Mouse (Mus musculus) kidney, embryonic 16.5 days (tissue): ENCODE measurements around the gene A530016L24Rik. TPM values are rescaled to one million over a fixed set of nuclear protein-coding genes. Genes with fewer than 3 reads are reported as not detected.
A peak's percentile ranks its signal among the peaks of the same experiment; 100 is the strongest.

Source experiments
- ATAC-seq: fragments of 200-750 bp; cut with Nextera tagmentation; 2 replicates; pipeline ENCODE4 v1.8.0; 2017; ENCODE audit warnings: moderate TSS enrichment; ENCODE audit not compliant: low FRiP score, low TSS enrichment
- H3K27ac ChIP-seq: fragments of 300-500 bp; sonication (generic); 2 replicates; pipeline ENCODE4 v1.5.1; 2014; ENCODE audit warnings: low read length
- H3K27me3 ChIP-seq: fragments of 300-500 bp; sonication (generic); 2 replicates; pipeline ENCODE4 v1.6.1; 2014; ENCODE audit warnings: low read length, control low read depth, mixed read lengths; ENCODE audit not compliant: insufficient read depth
- H3K36me3 ChIP-seq: fragments of 300-500 bp; sonication (generic); 2 replicates; pipeline ENCODE4 v1.6.1; 2014; ENCODE audit warnings: low read length, control low read depth, mixed read lengths; ENCODE audit not compliant: insufficient read depth
- H3K4me1 ChIP-seq: fragments of 300-500 bp; sonication (generic); 2 replicates; pipeline ENCODE4 v1.6.1; 2014; ENCODE audit warnings: low read length, control low read depth, mixed read lengths; ENCODE audit not compliant: insufficient read depth
- H3K4me2 ChIP-seq: fragments of 300-500 bp; sonication (generic); replicated peaks from 2 replicates; pipeline ENCODE4 v1.6.1; 2014; ENCODE audit warnings: low read depth, low read length
- H3K4me3 ChIP-seq: fragments of 300-500 bp; sonication (generic); 2 replicates; pipeline ENCODE4 v1.5.1; 2014; ENCODE audit warnings: mild to moderate bottlenecking, low read length
- H3K9ac ChIP-seq: fragments of 300-500 bp; sonication (generic); replicated peaks from 2 replicates; pipeline ENCODE4 v1.6.1; 2014; ENCODE audit warnings: low read length
- H3K9me3 ChIP-seq: fragments of 300-500 bp; sonication (generic); 2 replicates; pipeline ENCODE4 v1.6.1; 2016; ENCODE audit warnings: low read length, control low read depth
- WGBS: fragments of 180-500 bp; shearing (Covaris S2); extraction: QIAGEN DNeasy Blood & Tissue Kit; methylation state at CpG from one replicate; pipeline ENCODE4 v1.1.7; 2014; 5-methylcytosine and 5-hydroxymethylcytosine counted together
- polyA plus RNA-seq: library from polyadenylated mRNA; unstranded; fragments of >200 nt; fragmentation: Nextera tagmentation; extraction: Ambion mirVana; gene quantifications from 2 replicates; pipeline ENCODE4 v1.2.1, GENCODE M21; 2015

A530016L24Rik gene
- polyA plus RNA-seq, 1 experiment from 2014 or later, result 0.19 TPM

- Histone ChIP-seq H3K4me1 (peaks cover 18% of the 10 kb centered on the region; the same call in 1 of the 2 replicates), H3K27ac (no peak overlapping the region), H3K4me3 (no peak overlapping the region), H3K27me3 (peaks cover 5% of the 10 kb centered on the region; the same call in 1 of the 2 replicates), H3K36me3 (no peaks in the 10 kb centered on the region), H3K9me3 (no peaks in the 10 kb centered on the region), H3K4me2 (no peak overlapping the region), H3K9ac (no peak overlapping the region)
- ATAC-seq, result no peak
- 82% methylated on average over 4 of the region's 4 CpGs for WGBS
Measured at GRCm38 (mm10) chr12:112463209-112463608, 26.0 kb upstream of the A530016L24Rik start.

GRCm38 (mm10) chr12:112463750-112464444, 25.4 kb upstream of the A530016L24Rik start:
- ATAC-seq, result no peak
- Histone ChIP-seq H3K4me2 (no peak overlapping the region), H3K4me1 (peaks cover 18% of the 10 kb centered on the region; the same call in 1 of the 2 replicates), H3K9ac (no peak overlapping the region), H3K9me3 (no peaks in the 10 kb centered on the region), H3K4me3 (no peak overlapping the region), H3K36me3 (no peaks in the 10 kb centered on the region), H3K27ac (no peak overlapping the region), H3K27me3 (peaks cover 5% of the 10 kb centered on the region; the same call in 1 of the 2 replicates)
- 87% methylated on average over 3 of the region's 3 CpGs for WGBS

- Histone ChIP-seq H3K4me3 (no peak overlapping the region), H3K27me3 (peaks cover 5% of the 10 kb centered on the region; the same call in 1 of the 2 replicates), H3K9ac (no peak overlapping the region), H3K9me3 (no peaks in the 10 kb centered on the region), H3K4me2 (no peak overlapping the region), H3K36me3 (no peaks in the 10 kb centered on the region), H3K4me1 (peaks cover 18% of the 10 kb centered on the region; the same call in 1 of the 2 replicates), H3K27ac (no peak overlapping the region)
- ATAC-seq, result no peak
- 71% methylated on average over 3 of the region's 3 CpGs for WGBS
Measured at GRCm38 (mm10) chr12:112464516-112464915, 24.7 kb upstream of the A530016L24Rik start.

- 91% methylated on average over 17 of the region's 17 CpGs for whole genome bisulfite sequencing
- no peak for ATAC-seq
- Histone ChIP-seq H3K4me1 (peaks cover 21% of the 10 kb centered on the region), H3K9me3 (no peaks in the 10 kb centered on the region), H3K27ac (no peak overlapping the region), H3K9ac (no peak overlapping the region), H3K27me3 (peaks cover 5% of the 10 kb centered on the region; the same call in 1 of the 2 replicates), H3K36me3 (no peaks in the 10 kb centered on the region), H3K4me2 (no peak overlapping the region), H3K4me3 (no peak overlapping the region)
Measured at GRCm38 (mm10) chr12:112465928-112466327, 23.3 kb upstream of the A530016L24Rik start.

GRCm38 (mm10) chr12:112467387-112467786, 21.9 kb upstream of the A530016L24Rik start:
- Histone ChIP-seq H3K9me3 (no peaks in the 10 kb centered on the region), H3K4me3 (no peak overlapping the region), H3K9ac (no peak overlapping the region), H3K4me1 (peaks cover 19% of the 10 kb centered on the region), H3K27me3 (peaks cover 8% of the 10 kb centered on the region; the same call in 1 of the 2 replicates), H3K4me2 (no peak overlapping the region), H3K36me3 (no peaks in the 10 kb centered on the region), H3K27ac (no peak overlapping the region)
- 67% methylated on average over 10 of the region's 10 CpGs for WGBS
- no peak for ATAC-seq

- no peak for ATAC-seq
- Histone ChIP-seq H3K4me2 (no peak overlapping the region), H3K9me3 (no peaks in the 10 kb centered on the region), H3K27ac (no peak overlapping the region), H3K9ac (no peak overlapping the region), H3K27me3 (peaks cover 12% of the 10 kb centered on the region), H3K4me1 (peaks cover 16% of the 10 kb centered on the region), H3K4me3 (no peak overlapping the region), H3K36me3 (no peaks in the 10 kb centered on the region)
- 89% methylated on average over 7 of the region's 7 CpGs for WGBS
Measured at GRCm38 (mm10) chr12:112469393-112469792, 19.9 kb upstream of the A530016L24Rik start.

- Histone ChIP-seq H3K27ac (no peak overlapping the region), H3K9ac (no peak overlapping the region), H3K9me3 (no peaks in the 10 kb centered on the region), H3K4me2 (no peak overlapping the region), H3K36me3 (no peaks in the 10 kb centered on the region), H3K4me1 (peaks cover 16% of the 10 kb centered on the region), H3K4me3 (no peak overlapping the region), H3K27me3 (peaks cover 17% of the 10 kb centered on the region)
- 72% methylated on average over 5 of the region's 5 CpGs for WGBS
- 0 out of 2 replicates have a peak, but pooled peaks have one; percentile 28 for ATAC-seq
Measured at GRCm38 (mm10) chr12:112470216-112470615, 19.0 kb upstream of the A530016L24Rik start.

- Histone ChIP-seq H3K9me3 (no peaks in the 10 kb centered on the region), H3K4me2 (no peak overlapping the region), H3K36me3 (no peaks in the 10 kb centered on the region), H3K4me1 (peaks cover 2% of the 10 kb centered on the region; the same call in 1 of the 2 replicates), H3K27me3 (peaks cover 25% of the 10 kb centered on the region), H3K27ac (no peak overlapping the region), H3K9ac (no peak overlapping the region), H3K4me3 (no peak overlapping the region)
- peak; percentile 77 for ATAC-seq
- 18% methylated on average over 9 of the region's 9 CpGs for WGBS
Measured at GRCm38 (mm10) chr12:112473777-112474176, 15.5 kb upstream of the A530016L24Rik start.

GRCm38 (mm10) chr12:112489535-112489934, 287 bp downstream of the A530016L24Rik start:
- H3K36me3 ChIP-seq, result no peaks in the 10 kb centered on the region
- H3K9me3 ChIP-seq, result no peaks in the 10 kb centered on the region
- H3K4me1 ChIP-seq, result peaks cover 32% of the 10 kb centered on the region
- no peak overlapping the region for H3K4me2 ChIP-seq
- H3K27me3 ChIP-seq, result no peaks in the 10 kb centered on the region
- no peak for ATAC-seq
- no peak overlapping the region for H3K4me3 ChIP-seq
- H3K27ac ChIP-seq, result no peak overlapping the region
- WGBS, result 95% methylated on average over 9 of the region's 9 CpGs
- H3K9ac ChIP-seq, result no peak overlapping the region

GRCm38 (mm10) chr12:112490444-112490939, 1.2 kb downstream of the A530016L24Rik start:
- Histone ChIP-seq H3K9ac (0 out of 2 replicates have a peak overlapping the region, but pooled peaks have one; percentile 33), H3K27me3 (no peaks in the 10 kb centered on the region), H3K36me3 (no peaks in the 10 kb centered on the region), H3K4me3 (no peak overlapping the region), H3K4me1 (peaks cover 32% of the 10 kb centered on the region), H3K4me2 (no peak overlapping the region), H3K27ac (peak overlapping the region; percentile 39), H3K9me3 (no peaks in the 10 kb centered on the region)
- WGBS, result 4% methylated on average over 3 of the region's 3 CpGs
- ATAC-seq, result peak; percentile 70
